Mouse (Mus musculus) embryonic fibroblast, embryonic 13.5 days (primary cell): ENCODE measurements around the gene Prkag3.

ENCODE experiments used
- CTCF ChIP-seq: IDR thresholded peaks from 2 replicates; pipeline ENCODE4 v1.5.1; 2011; ENCODE audit warnings: mild to moderate bottlenecking, control low read depth, low read length, moderate library complexity, borderline replicate concordance; ENCODE audit not compliant: insufficient read depth
- POLR2A ChIP-seq: IDR thresholded peaks from 2 replicates; pipeline ENCODE4 v1.6.1; 2011; ENCODE audit warnings: low read depth, mild to moderate bottlenecking, control low read depth, low read length, moderate library complexity

- no peak for TF ChIP-seq CTCF
- TF ChIP-seq POLR2A, result no peak
These were observed 10.8 kb upstream of the Prkag3 start for GRCm38 (mm10) chr1:74759773-74760172.
